Mouse (Mus musculus): ENCODE data around the gene Gzf1.

Gene Gzf1

GRCm38 (mm10) chr2:148706409-148707201 lies 25.8 kb downstream of the Gzf1 start:
- DNase-seq (ENCODE audit: low spot score), result peak; percentile 35

GRCm38 (mm10) chr2:148707202-148707530 lies 26.3 kb downstream of the Gzf1 start:
- DNase-seq (ENCODE audit: low spot score), result no peak

GRCm38 (mm10) chr2:148712326-148712725 lies 31.5 kb downstream of the Gzf1 start:
- no peak for DNase-seq (ENCODE audit: low spot score)

GRCm38 (mm10) chr2:148717072-148717471 lies 36.2 kb downstream of the Gzf1 start:
- no peak for DNase-seq (ENCODE audit: low spot score)

- no peak for DNase-seq (ENCODE audit: low spot score)
Observed at GRCm38 (mm10) chr2:148719271-148719995, 38.6 kb downstream of the Gzf1 start.

- DNase-seq (ENCODE audit: low spot score), result no peak
Observed at GRCm38 (mm10) chr2:148731614-148732326, 50.9 kb downstream of the Gzf1 start.

GRCm38 (mm10) chr2:148732327-148733000 lies 51.6 kb downstream of the Gzf1 start, which contains the start of gene Napb:
Gene Napb (minus strand): TSS chr2:148732467.
- peak; percentile 93 for DNase-seq (ENCODE audit: low spot score)

Measured in left cerebral cortex, adult 11 months (tissue).